Mouse (Mus musculus) thymus, adult 2 months (tissue): ENCODE data around the gene Txndc11.

Source experiments
- CTCF ChIP-seq: fragments of 200-500 bp; IDR thresholded peaks from 2 replicates; pipeline ENCODE4 v1.5.1; 2012; ENCODE audit warnings: mild to moderate bottlenecking, control low read depth, low read length, moderate library complexity, borderline replicate concordance; ENCODE audit not compliant: control insufficient read depth, poor library complexity, insufficient read depth; ENCODE audit errors: extremely low read depth
- POLR2A ChIP-seq: fragments of 200-500 bp; IDR thresholded peaks from 2 replicates; pipeline ENCODE4 v1.6.1; 2012; ENCODE audit warnings: mild to moderate bottlenecking, low read length, control low read depth, moderate library complexity; ENCODE audit not compliant: control insufficient read depth, poor library complexity, insufficient read depth; ENCODE audit errors: extremely low read depth

- no peak for TF ChIP-seq CTCF
- no peak for TF ChIP-seq POLR2A
Observed at GRCm38 (mm10) chr16:11035273-11035672, 99.2 kb downstream of the Txndc11 start.
